Mouse (Mus musculus): ENCODE results near the gene Gprin3.

DNA sequence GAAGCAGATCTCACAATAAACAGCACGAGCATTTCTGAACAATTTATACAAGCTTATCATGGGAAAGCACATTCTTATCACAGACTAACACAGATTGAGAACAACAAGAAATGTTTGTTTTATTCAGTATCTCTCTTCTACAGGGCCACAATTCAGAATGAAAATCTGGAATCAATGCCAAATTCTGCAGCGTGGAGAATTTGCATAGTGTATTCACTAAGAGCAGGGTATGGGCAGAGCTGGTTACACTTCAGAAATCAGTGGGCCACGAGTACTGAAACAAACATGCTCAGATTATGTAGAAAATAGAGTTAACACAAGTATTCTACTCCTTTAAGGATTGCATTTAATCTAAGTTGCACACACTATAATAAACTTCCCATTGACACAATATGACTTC lies 6.8 kb downstream of the Gprin3 start:
- TF ChIP-seq MAFK (IDR thresholded peaks at IDR 0.05; ENCODE audit: insufficient read depth, low read depth, low read length) (no peak), ZNF384 (IDR thresholded peaks at IDR 0.05; ENCODE audit: low read depth, low read length) (no peak), HCFC1 (IDR thresholded peaks at IDR 0.05; ENCODE audit: borderline replicate concordance, insufficient read depth, low read length) (no peak)
